Mouse (Mus musculus) embryo, embryonic 10 days (tissue): ENCODE measurements at regions not wholly inside any gene's neighbourhood (a gene's known extent, or its start where the extent isn't known, plus 50 kb on each side); places are given as distances from the start of the nearest gene placed in this dataset.
A peak's percentile ranks its signal among the peaks of the same experiment; 100 is the strongest.

ENCODE experiments used
- DNase-seq: peaks from one replicate; pipeline ENCODE4 v3.0.0-alpha.2; 2015; ENCODE audit warnings: low spot score

- DNase-seq = no peak
Measured at GRCm38 (mm10) chr4:71663397-71663796, 94.4 kb downstream of the Gm11232 start.

GRCm38 (mm10) chr4:71640521-71640920 lies 117.2 kb downstream of the Gm11232 start:
- DNase-seq = no peak

DNA sequence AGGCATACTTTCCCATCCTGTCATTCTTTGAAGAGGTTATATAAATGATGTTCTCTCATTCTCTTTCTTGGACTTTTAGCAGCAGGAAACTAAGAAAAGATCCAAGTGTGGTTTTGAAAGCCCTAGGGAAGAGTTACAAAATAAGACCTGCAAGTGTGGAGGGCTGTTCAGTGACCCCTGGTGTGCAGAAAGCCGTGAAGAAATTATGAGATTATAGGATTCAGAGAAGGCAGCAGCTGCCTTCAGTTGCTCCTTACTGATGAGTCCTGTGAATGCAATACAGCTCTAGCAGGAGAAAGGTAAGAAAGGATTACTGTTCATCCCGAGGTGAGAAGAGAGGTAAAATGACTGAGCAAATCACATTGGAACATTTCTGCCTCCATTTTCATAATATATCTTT lies 130.7 kb downstream of the Gm11232 start:
- no peak for DNase-seq

DNA sequence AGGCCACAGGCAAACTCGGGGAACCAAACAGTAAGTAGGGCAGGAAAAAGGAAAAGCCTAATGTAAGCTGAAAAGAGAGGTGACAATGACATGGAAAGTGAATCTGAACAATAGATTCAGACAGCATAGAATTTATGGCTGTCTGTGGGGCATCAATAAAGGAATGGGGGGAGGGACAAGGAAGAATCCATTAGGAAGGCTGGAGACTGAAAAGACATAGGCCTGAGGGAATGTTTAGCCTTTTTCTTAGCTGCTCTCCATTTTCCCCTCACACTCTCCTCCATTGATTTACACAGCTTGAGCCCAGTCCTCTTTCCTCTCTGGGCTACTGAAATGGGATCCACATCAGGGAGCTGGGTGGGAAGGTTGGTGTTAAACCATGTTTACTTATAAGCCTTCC lies 131.1 kb downstream of the Gm11232 start:
- DNase-seq = peak; percentile 41

GRCm38 (mm10) chr4:71624771-71625170 lies 133.0 kb downstream of the Gm11232 start:
- peak; percentile 8 for DNase-seq

DNA sequence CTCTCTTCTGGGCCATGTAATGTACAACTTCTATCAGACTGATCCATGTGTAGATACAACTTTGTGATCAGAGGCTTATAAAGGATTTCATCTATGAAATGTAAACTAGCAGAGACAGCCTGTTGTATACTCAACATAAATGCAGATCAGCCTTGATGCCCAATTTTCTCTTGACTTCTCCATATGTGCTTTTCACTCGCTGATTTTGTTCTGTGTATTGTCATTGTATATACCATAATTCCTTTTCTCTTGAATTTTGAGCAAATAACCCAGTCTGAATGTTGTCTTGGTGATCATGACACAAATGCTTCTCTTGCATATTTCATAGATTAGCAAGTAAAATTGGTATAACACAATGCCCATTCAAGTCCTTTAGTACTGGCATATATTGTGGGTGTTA lies 144.0 kb downstream of the Gm11232 start:
- DNase-seq = no peak

DNA sequence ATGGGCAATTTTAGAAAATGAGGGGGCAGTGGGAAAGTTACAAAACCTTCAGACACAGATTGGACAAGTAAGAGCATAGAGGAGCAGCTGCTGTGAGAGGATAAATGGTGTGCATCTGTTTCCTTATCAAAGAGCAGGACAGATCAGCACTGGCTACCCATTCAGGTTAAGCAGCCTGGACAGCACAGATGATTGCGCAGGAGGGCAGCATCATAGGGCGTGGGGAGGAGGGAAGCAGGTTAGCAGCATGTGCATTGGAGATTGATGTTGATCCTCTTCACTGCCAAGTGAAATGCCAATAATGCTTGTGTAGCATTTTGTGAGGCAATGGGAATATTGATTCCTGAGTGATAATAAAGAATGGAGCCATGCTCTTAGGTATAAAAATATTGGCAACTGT lies 171.9 kb downstream of the Gm11232 start:
- no peak for DNase-seq

DNA sequence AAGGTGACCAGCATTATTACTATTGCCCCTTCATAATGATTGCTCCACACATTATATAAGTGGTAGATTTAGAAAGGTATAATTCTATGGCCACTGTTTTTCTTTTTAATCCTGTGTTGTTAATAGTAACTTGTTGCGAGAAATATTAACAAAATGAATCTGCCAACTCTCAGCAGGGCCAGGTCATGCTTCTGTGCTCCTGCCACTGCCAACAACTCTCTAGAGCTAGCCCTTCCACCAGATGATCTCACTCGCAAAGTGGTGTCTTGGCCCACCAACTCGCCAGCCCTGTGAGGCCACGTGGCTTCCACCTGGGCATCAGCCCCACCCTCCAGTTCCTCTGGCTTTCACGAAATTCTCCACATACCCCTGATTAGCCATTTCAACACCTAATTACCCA lies 197.1 kb downstream of the Gm11232 start:
- no peak for DNase-seq

DNA sequence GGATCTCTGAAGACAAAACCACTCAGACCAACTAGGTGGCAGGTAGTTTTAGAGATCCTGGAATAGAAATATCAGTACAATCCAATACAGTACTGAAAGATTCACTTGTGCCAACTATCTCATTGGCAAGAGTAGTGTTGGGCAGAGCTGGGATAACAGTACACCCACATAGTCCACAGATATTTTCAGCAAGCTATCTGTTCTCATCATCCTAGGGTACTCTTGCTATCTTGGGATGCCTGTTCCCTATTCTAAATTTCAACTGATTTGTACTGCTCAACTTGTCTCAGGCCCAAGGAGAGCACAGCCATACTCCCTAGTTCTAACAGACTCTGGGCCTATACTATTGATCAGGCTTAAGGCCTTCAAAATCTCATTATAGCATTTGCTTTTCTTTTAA lies 218.6 kb downstream of the Gm11232 start:
- DNase-seq = no peak

DNA sequence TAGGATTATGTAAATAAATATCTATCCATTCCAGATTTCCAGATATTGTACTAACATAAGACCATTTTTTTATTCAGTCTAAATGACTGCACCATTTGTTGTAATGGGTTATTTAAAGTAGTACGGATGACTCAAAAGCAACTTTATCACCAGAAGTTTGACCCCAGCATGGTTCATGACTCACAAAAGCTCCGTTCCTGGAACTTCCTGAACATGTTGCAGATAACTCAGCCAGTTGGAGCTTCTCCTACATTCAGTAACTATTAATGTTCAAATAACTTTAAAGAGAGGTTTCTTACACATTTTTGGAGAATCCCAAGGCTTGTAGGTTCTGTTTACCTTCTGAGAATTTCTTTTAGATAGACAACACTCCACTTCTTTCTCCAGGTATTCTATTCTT lies 219.8 kb downstream of the Gm11232 start:
- no peak for DNase-seq

DNA sequence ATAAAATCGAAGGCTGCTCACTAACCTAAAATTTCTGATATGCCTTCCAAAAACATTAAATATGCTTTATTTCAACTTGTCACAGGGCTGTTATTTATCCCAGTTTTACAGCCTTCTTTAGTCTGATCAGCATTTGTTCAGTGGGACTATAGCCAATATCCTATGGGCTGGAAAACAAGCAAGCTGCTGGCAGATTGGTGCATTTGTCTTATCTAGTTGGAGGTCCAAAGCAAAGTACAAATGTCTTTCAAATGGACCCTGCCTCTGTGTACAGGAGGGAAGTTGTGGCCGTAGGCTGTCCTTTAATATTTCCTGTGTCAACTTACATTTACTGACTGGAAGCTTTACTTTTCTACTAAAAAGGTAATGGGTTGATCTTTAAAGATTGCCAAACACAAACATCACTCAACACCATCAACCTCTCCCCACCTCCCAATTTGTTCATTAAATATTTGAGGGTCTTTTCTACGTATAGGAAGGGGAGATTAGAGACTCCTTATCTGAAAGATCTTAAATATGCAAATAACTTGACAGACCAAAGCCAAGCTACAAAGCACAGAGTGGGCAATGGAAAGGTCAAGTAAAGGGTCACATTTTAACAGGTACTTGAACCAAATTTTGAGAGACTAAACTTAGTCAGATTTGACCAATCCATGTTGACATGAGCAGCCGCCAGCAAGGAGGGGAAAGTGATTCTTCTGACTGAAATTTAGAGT lies 233.4 kb downstream of the Gm11232 start:
- DNase-seq = no peak

GRCm38 (mm10) chr4:71520751-71521150 lies 237.0 kb downstream of the Gm11232 start:
- no peak for DNase-seq

GRCm38 (mm10) chr4:71517921-71518404 lies 239.8 kb downstream of the Gm11232 start:
- no peak for DNase-seq

- DNase-seq = no peak
Measured at GRCm38 (mm10) chr4:71506911-71507310, 250.9 kb downstream of the Gm11232 start.

- no peak for DNase-seq
Measured at GRCm38 (mm10) chr4:71489788-71490187, 268.0 kb downstream of the Gm11232 start.

GRCm38 (mm10) chr4:71488663-71489161 lies 269.1 kb downstream of the Gm11232 start:
- DNase-seq = peak; percentile 42

- no peak for DNase-seq
Measured at GRCm38 (mm10) chr4:71488059-71488458, 269.7 kb downstream of the Gm11232 start.

DNA sequence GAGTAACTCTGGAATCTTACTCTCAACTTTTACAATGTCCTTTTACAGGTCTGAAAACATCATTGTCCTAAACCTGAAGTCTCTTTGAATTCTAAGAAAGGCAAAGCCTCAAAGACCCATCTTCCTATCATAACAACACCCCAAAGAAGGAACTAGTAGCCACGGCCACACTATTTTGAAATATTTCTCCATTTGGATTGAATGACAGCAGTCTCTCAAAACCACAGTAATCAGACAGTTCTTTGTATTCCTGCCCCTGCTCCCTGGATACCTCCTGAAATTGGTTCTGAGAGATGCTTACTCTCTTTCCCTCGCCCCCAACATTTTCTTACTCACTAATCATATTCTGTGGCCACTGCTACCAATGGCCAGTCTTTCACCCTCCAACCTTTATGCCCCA lies 276.8 kb downstream of the Gm11232 start:
- no peak for DNase-seq

DNA sequence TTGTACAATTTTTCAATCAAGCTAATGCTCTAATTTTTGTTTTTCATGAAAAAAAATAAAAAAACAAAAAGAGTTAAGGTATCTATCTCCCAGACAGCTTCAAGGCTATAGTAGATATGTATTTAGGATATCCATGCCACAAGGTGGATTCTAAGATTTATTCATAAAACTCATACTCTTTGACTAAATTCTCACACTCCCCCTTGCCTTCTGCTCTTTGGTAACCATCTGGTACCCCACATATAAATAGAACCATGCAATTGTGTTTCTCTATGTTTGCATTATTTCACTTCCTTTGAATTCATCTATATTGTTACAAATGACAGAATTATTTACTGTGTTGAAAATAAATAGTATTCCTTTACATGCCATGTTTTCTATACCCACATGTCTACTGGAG lies 287.2 kb downstream of the Gm11232 start:
- DNase-seq = no peak

GRCm38 (mm10) chr4:71454811-71455210 lies 303.0 kb downstream of the Gm11232 start:
- DNase-seq = no peak

- DNase-seq = no peak
Measured at GRCm38 (mm10) chr4:71453499-71453898, 304.3 kb downstream of the Gm11232 start.

DNA sequence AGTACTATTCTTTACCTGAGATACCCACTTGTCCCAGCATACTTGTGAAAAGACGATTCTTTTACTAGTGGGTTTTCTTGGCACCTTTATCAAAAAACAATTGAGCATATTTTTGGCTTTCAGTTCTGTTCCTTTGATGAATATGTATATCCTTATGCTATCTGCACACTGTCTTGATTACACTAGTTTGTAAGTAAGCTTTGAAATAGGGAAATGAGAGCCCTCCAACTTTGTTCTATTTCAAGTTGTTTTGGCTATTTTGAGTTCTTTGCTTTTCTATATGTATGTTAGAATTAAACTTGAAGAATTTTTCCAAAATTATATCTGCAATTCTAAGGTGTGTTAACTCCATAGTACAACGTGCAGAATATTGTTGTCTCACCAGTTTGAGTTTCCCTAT lies 311.3 kb downstream of the Gm11232 start:
- no peak for DNase-seq

DNA sequence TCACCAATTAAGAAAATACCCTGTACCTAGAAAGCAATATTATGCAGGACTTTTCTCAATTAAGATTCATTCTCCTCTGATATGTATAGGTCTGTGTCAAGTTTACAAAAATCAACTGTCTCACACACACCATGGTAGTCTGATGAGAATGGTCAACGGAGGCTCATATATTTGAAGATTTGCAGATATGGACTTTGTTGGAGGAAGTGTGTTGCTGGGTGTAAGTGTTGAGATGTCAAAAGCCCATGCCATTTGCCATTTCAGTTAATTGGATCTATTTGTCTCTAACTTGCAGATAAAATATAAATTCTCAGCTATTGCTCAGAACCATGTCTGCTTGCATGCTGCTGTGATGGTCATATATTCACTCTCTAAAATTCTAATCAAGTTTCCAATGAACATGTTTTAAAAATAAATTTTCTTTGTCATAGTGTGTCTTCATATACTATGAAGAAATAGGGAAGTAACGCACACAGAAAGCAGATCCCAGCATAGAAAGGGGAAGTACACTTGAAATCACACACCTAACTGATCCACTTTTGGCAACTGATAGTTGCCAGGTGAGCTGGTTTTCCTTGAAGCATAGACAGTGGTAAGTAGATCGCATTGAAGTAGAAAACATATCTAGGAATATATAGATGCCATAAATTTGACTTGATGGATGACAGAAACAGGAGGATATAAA lies 326.4 kb downstream of the Gm11232 start:
- DNase-seq = no peak
